Mouse (Mus musculus): ENCODE measurements around the gene Klrd1. TPM values are rescaled to one million over a fixed set of nuclear protein-coding genes. Genes with fewer than 3 reads are reported as not detected.
"Not testable (repeated sequence)": the region's sequence is repeated elsewhere in the genome, so short reads cannot be mapped to it uniquely, and the experiment has no call there.

Gene Klrd1
- polyA plus RNA-seq, 1 experiment from 2014 or later: not detected

GRCm38 (mm10) chr6:129559641-129560027 lies 31.9 kb upstream of the Klrd1 start:
- Histone ChIP-seq H3K9ac (ENCODE audit: low read depth, low read length) (no peak overlapping the region), H3K27ac (ENCODE audit: low read length) (no peak overlapping the region), H3K27me3 (ENCODE audit: control insufficient read depth, insufficient read depth, low read depth, low read length) (no peaks in the 10 kb centered on the region), H3K4me1 (ENCODE audit: control insufficient read depth, insufficient read depth, low read length) (peaks cover 6% of the 10 kb centered on the region; the same call in 1 of the 2 replicates), H3K9me3 (replicated peaks; ENCODE audit: control insufficient read depth, low read length, poor library complexity, severe bottlenecking) (no peaks in the 10 kb centered on the region), H3K4me2 (ENCODE audit: low read length) (no peak overlapping the region), H3K4me3 (ENCODE audit: low read depth, low read length) (no peak overlapping the region), H3K36me3 (ENCODE audit: control insufficient read depth, insufficient read depth, low read length) (no peaks in the 10 kb centered on the region)
- WGBS: 56% methylated on average over 4 of the region's 4 CpGs
- peak; percentile 51 for ATAC-seq

- Histone ChIP-seq H3K9ac (ENCODE audit: low read depth, low read length) (no peak overlapping the region), H3K27me3 (ENCODE audit: control insufficient read depth, insufficient read depth, low read depth, low read length) (no peaks in the 10 kb centered on the region), H3K27ac (ENCODE audit: low read length) (no peak overlapping the region), H3K4me3 (ENCODE audit: low read depth, low read length) (no peak overlapping the region), H3K36me3 (ENCODE audit: control insufficient read depth, insufficient read depth, low read length) (no peaks in the 10 kb centered on the region), H3K4me2 (ENCODE audit: low read length) (no peak overlapping the region), H3K4me1 (ENCODE audit: control insufficient read depth, insufficient read depth, low read length) (no peaks in the 10 kb centered on the region), H3K9me3 (replicated peaks; ENCODE audit: control insufficient read depth, low read length, poor library complexity, severe bottlenecking) (no peaks in the 10 kb centered on the region)
- 88% methylated on average over 2 of the region's 2 CpGs for WGBS
- ATAC-seq: no peak
Observed at GRCm38 (mm10) chr6:129565257-129565656, 26.3 kb upstream of the Klrd1 start.

- no peak for ATAC-seq
- Histone ChIP-seq H3K27ac (ENCODE audit: low read length) (no peak overlapping the region), H3K4me3 (ENCODE audit: low read depth, low read length) (no peak overlapping the region), H3K9ac (ENCODE audit: low read depth, low read length) (no peak overlapping the region), H3K9me3 (replicated peaks; ENCODE audit: control insufficient read depth, low read length, poor library complexity, severe bottlenecking) (no peaks in the 10 kb centered on the region), H3K27me3 (ENCODE audit: control insufficient read depth, insufficient read depth, low read depth, low read length) (no peaks in the 10 kb centered on the region), H3K4me2 (ENCODE audit: low read length) (no peak overlapping the region), H3K4me1 (ENCODE audit: control insufficient read depth, insufficient read depth, low read length) (no peaks in the 10 kb centered on the region), H3K36me3 (ENCODE audit: control insufficient read depth, insufficient read depth, low read length) (no peaks in the 10 kb centered on the region)
- WGBS: 41% methylated on average over 2 of the region's 2 CpGs
Observed at GRCm38 (mm10) chr6:129575315-129575714, 16.3 kb upstream of the Klrd1 start.

- Histone ChIP-seq H3K4me2 (ENCODE audit: low read length) (no peak within 1 kb of the TSS), H3K9ac (ENCODE audit: low read depth, low read length) (no peak within 1 kb of the TSS), H3K4me1 (ENCODE audit: control insufficient read depth, insufficient read depth, low read length) (no peaks in the 10 kb centered on the region), H3K27me3 (ENCODE audit: control insufficient read depth, insufficient read depth, low read depth, low read length) (no peaks in the 10 kb centered on the region), H3K27ac (ENCODE audit: low read length) (no peak within 1 kb of the TSS), H3K36me3 (ENCODE audit: control insufficient read depth, insufficient read depth, low read length) (no peaks in the 10 kb centered on the region), H3K4me3 (ENCODE audit: low read depth, low read length) (no peak within 1 kb of the TSS), H3K9me3 (replicated peaks; ENCODE audit: control insufficient read depth, low read length, poor library complexity, severe bottlenecking) (no peaks in the 10 kb centered on the region)
- no peak for ATAC-seq
- 91% methylated on average over 8 of the region's 8 CpGs for WGBS
Observed at GRCm38 (mm10) chr6:129577605-129578004, 14.0 kb upstream of the Klrd1 start, which contains the start of gene Klre1. TSS of gene Klre1 (plus strand) at chr6:129577905.

DNA sequence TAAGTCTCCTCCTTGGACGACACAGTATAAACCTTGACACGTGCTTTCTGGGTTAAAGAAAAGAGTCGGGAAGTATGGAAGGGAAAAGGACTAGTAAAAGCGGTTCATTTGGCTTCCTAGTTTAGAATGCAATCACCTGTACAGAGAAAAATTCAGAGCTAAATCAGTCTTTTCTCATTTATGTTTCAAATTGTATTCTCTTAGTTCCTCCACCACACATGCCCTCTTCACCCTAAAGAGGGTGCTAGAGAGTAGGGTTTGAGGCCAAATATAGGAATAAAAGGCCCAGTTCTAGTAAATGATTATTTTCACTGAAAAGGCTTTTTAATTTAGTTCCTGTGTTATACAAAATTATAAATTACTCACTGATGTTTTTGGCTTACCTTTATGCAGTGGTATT lies 10.3 kb upstream of the Klrd1 start:
- Histone ChIP-seq H3K4me1 (ENCODE audit: control insufficient read depth, insufficient read depth, low read length) (no peaks in the 10 kb centered on the region), H3K9ac (ENCODE audit: low read depth, low read length) (no peak overlapping the region), H3K9me3 (replicated peaks; ENCODE audit: control insufficient read depth, low read length, poor library complexity, severe bottlenecking) (no peaks in the 10 kb centered on the region), H3K36me3 (ENCODE audit: control insufficient read depth, insufficient read depth, low read length) (no peaks in the 10 kb centered on the region), H3K27ac (ENCODE audit: low read length) (no peak overlapping the region), H3K4me3 (ENCODE audit: low read depth, low read length) (no peak overlapping the region), H3K27me3 (ENCODE audit: control insufficient read depth, insufficient read depth, low read depth, low read length) (no peaks in the 10 kb centered on the region), H3K4me2 (ENCODE audit: low read length) (no peak overlapping the region)
- WGBS: 67% methylated on average over 4 of the region's 4 CpGs
- no peak for ATAC-seq

GRCm38 (mm10) chr6:129581896-129582295 lies 9.7 kb upstream of the Klrd1 start:
- H3K4me3 ChIP-seq (ENCODE audit: low read depth, low read length): no peak overlapping the region
- H3K4me1 ChIP-seq (ENCODE audit: control insufficient read depth, insufficient read depth, low read length): no peaks in the 10 kb centered on the region
- no peak overlapping the region for H3K27ac ChIP-seq (ENCODE audit: low read length)
- no peak for ATAC-seq
- no peaks in the 10 kb centered on the region for H3K9me3 ChIP-seq (replicated peaks; ENCODE audit: control insufficient read depth, low read length, poor library complexity, severe bottlenecking)
- WGBS: 87% methylated on average over 4 of the region's 4 CpGs
- no peaks in the 10 kb centered on the region for H3K36me3 ChIP-seq (ENCODE audit: control insufficient read depth, insufficient read depth, low read length)
- H3K27me3 ChIP-seq (ENCODE audit: control insufficient read depth, insufficient read depth, low read depth, low read length): no peaks in the 10 kb centered on the region
- H3K4me2 ChIP-seq (ENCODE audit: low read length): no peak overlapping the region
- no peak overlapping the region for H3K9ac ChIP-seq (ENCODE audit: low read depth, low read length)

GRCm38 (mm10) chr6:129583014-129583413 lies 8.6 kb upstream of the Klrd1 start:
- ATAC-seq: no peak
- Histone ChIP-seq H3K9me3 (replicated peaks; ENCODE audit: control insufficient read depth, low read length, poor library complexity, severe bottlenecking) (no peaks in the 10 kb centered on the region), H3K4me2 (ENCODE audit: low read length) (no peak overlapping the region), H3K9ac (ENCODE audit: low read depth, low read length) (no peak overlapping the region), H3K27ac (ENCODE audit: low read length) (no peak overlapping the region), H3K27me3 (ENCODE audit: control insufficient read depth, insufficient read depth, low read depth, low read length) (no peaks in the 10 kb centered on the region), H3K4me1 (ENCODE audit: control insufficient read depth, insufficient read depth, low read length) (no peaks in the 10 kb centered on the region), H3K4me3 (ENCODE audit: low read depth, low read length) (no peak overlapping the region), H3K36me3 (ENCODE audit: control insufficient read depth, insufficient read depth, low read length) (no peaks in the 10 kb centered on the region)
- WGBS: 78% methylated on average over 3 of the region's 3 CpGs

- no peaks in the 10 kb centered on the region for H3K27me3 ChIP-seq (ENCODE audit: control insufficient read depth, insufficient read depth, low read depth, low read length)
- no peaks in the 10 kb centered on the region for H3K9me3 ChIP-seq (replicated peaks; ENCODE audit: control insufficient read depth, low read length, poor library complexity, severe bottlenecking)
- no peak overlapping the region for H3K9ac ChIP-seq (ENCODE audit: low read depth, low read length)
- H3K4me2 ChIP-seq (ENCODE audit: low read length): no peak overlapping the region
- H3K27ac ChIP-seq (ENCODE audit: low read length): no peak overlapping the region
- no peaks in the 10 kb centered on the region for H3K4me1 ChIP-seq (ENCODE audit: control insufficient read depth, insufficient read depth, low read length)
- H3K4me3 ChIP-seq (ENCODE audit: low read depth, low read length): no peak overlapping the region
- ATAC-seq: no peak
- H3K36me3 ChIP-seq (ENCODE audit: control insufficient read depth, insufficient read depth, low read length): no peaks in the 10 kb centered on the region
Observed at GRCm38 (mm10) chr6:129608372-129608771, 16.8 kb downstream of the Klrd1 start.

DNA sequence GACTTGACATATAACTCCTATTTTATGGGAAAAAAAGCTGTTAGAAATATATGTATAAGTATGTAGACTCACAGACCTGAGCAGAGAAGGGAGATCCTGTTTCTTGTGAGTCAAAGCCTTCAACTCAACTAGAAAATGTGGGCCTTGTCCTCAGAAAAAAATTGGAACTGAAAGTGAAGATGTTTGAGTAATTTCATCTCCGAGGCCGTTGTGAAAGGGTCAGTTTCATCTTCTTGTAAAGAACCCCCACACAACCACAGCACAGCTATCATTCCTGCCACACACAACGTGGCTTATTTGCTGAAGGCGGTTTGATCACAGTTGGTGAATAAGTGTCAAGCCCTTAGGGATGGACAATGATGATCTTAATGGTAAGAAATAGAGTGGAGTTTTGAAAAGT lies 32.2 kb downstream of the Klrd1 start, which contains the start of gene Klrk1:
Klrk1 (minus strand) TSS at position 130 of the 400 bp plus-strand sequence.
- Histone ChIP-seq H3K36me3 (ENCODE audit: control insufficient read depth, insufficient read depth, low read length) (no peaks in the 10 kb centered on the region), H3K27ac (ENCODE audit: low read length) (no peak within 1 kb of the TSS), H3K4me2 (ENCODE audit: low read length) (no peak within 1 kb of the TSS), H3K4me1 (ENCODE audit: control insufficient read depth, insufficient read depth, low read length) (no peaks in the 10 kb centered on the region), H3K9ac (ENCODE audit: low read depth, low read length) (no peak within 1 kb of the TSS), H3K9me3 (replicated peaks; ENCODE audit: control insufficient read depth, low read length, poor library complexity, severe bottlenecking) (no peaks in the 10 kb centered on the region), H3K4me3 (ENCODE audit: low read depth, low read length) (no peak within 1 kb of the TSS), H3K27me3 (ENCODE audit: control insufficient read depth, insufficient read depth, low read depth, low read length) (no peaks in the 10 kb centered on the region)
- ATAC-seq: no peak
- WGBS: 79% methylated on average over 4 of the region's 4 CpGs

DNA sequence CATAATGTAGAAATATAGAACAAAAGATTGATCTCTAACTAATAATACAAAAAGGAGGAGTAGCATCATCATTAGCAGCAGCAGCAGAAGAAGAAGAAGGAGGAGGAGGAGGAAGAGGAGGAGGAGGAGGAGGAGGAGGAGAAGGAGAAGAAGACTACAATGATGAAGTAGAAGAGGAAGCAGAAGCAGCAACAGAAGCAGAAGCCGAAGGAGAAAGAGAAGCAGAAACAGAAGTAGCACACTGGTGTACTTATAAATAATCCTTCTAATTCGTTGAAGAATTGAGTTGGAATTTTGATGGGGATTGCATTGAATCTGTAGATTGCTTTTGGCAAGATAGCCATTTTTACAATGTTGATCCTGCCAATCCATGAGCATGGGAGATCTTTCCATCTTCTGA lies 39.5 kb downstream of the Klrd1 start:
- H3K9me3 ChIP-seq (replicated peaks; ENCODE audit: control insufficient read depth, low read length, poor library complexity, severe bottlenecking); H3K36me3 ChIP-seq (ENCODE audit: control insufficient read depth, insufficient read depth, low read length); H3K9ac ChIP-seq (ENCODE audit: low read depth, low read length); ATAC-seq; H3K27me3 ChIP-seq (ENCODE audit: control insufficient read depth, insufficient read depth, low read depth, low read length); H3K4me3 ChIP-seq (ENCODE audit: low read depth, low read length); H3K27ac ChIP-seq (ENCODE audit: low read length); H3K4me2 ChIP-seq (ENCODE audit: low read length); H3K4me1 ChIP-seq (ENCODE audit: control insufficient read depth, insufficient read depth, low read length): not testable (repeated sequence)
- WGBS: 92% methylated on average over 2 of the region's 2 CpGs

Data from midbrain, embryonic 16.5 days (tissue).